Mouse (Mus musculus): ENCODE data around the gene Rfwd3.
"Not testable (repeated sequence)": the region's sequence is repeated elsewhere in the genome, so short reads cannot be mapped to it uniquely, and the experiment has no call there.

Gene Rfwd3

GRCm38 (mm10) chr8:111285603-111286002 lies 14.4 kb downstream of the Rfwd3 start:
- DNase-seq (ENCODE audit: low spot score): no peak

GRCm38 (mm10) chr8:111282093-111282492 lies 17.9 kb downstream of the Rfwd3 start:
- no peak for DNase-seq (ENCODE audit: low spot score)

GRCm38 (mm10) chr8:111268277-111268676 lies 31.7 kb downstream of the Rfwd3 start:
- DNase-seq (ENCODE audit: low spot score): no peak

- not testable (repeated sequence) for DNase-seq (ENCODE audit: low spot score)
Measured at GRCm38 (mm10) chr8:111266161-111266560, 33.9 kb downstream of the Rfwd3 start.

- DNase-seq (ENCODE audit: low spot score): no peak
Measured at GRCm38 (mm10) chr8:111264693-111265220, 35.3 kb downstream of the Rfwd3 start.

GRCm38 (mm10) chr8:111261981-111262381 lies 38.0 kb downstream of the Rfwd3 start:
- no peak for DNase-seq (ENCODE audit: low spot score)

- DNase-seq (ENCODE audit: low spot score): no peak
Measured at GRCm38 (mm10) chr8:111260251-111260650, 39.8 kb downstream of the Rfwd3 start.

- DNase-seq (ENCODE audit: low spot score): no peak
Measured at GRCm38 (mm10) chr8:111259408-111259741, 40.6 kb downstream of the Rfwd3 start.

- peak; percentile 97 for DNase-seq (ENCODE audit: low spot score)
Measured at GRCm38 (mm10) chr8:111258631-111259407, 41.2 kb downstream of the Rfwd3 start, which contains the start of gene Glg1. Glg1 (minus strand) TSS chr8:111259216.

- no peak for DNase-seq (ENCODE audit: low spot score)
Measured at GRCm38 (mm10) chr8:111258010-111258630, 41.9 kb downstream of the Rfwd3 start.

GRCm38 (mm10) chr8:111252487-111253112 lies 47.4 kb downstream of the Rfwd3 start:
- no peak for DNase-seq (ENCODE audit: low spot score)

GRCm38 (mm10) chr8:111250111-111250510 lies 49.9 kb downstream of the Rfwd3 start:
- DNase-seq (ENCODE audit: low spot score): no peak

- no peak for DNase-seq (ENCODE audit: low spot score)
Measured at GRCm38 (mm10) chr8:111248136-111248535, 51.9 kb downstream of the Rfwd3 start.

GRCm38 (mm10) chr8:111246864-111247263 lies 53.2 kb downstream of the Rfwd3 start:
- not testable (repeated sequence) for DNase-seq (ENCODE audit: low spot score)

- no peak for DNase-seq (ENCODE audit: low spot score)
Measured at GRCm38 (mm10) chr8:111246287-111246830, 53.7 kb downstream of the Rfwd3 start.

GRCm38 (mm10) chr8:111237301-111237700 lies 62.7 kb downstream of the Rfwd3 start:
- DNase-seq (ENCODE audit: low spot score): no peak

- DNase-seq (ENCODE audit: low spot score): no peak
Measured at GRCm38 (mm10) chr8:111233730-111234129, 66.3 kb downstream of the Rfwd3 start.

GRCm38 (mm10) chr8:111224153-111224552 lies 75.9 kb downstream of the Rfwd3 start:
- no peak for DNase-seq (ENCODE audit: low spot score)
